Mouse (Mus musculus) E14TG2a.4 (cell line): ENCODE results near the gene Uevld.

Experiments
- H3K27me3 ChIP-seq: 2 replicates; pipeline ENCODE4 v1.6.1; 2014; ENCODE audit warnings: low read length, control low read depth; ENCODE audit not compliant: insufficient read depth
- H3K36me3 ChIP-seq: 2 replicates; pipeline ENCODE4 v1.6.1; 2014; ENCODE audit warnings: low read length, control low read depth; ENCODE audit not compliant: insufficient read depth
- H3K4me1 ChIP-seq: replicated peaks from 2 replicates; pipeline ENCODE4 v1.6.1; 2014; ENCODE audit warnings: low read depth, low read length, control low read depth
- H3K4me3 ChIP-seq: replicated peaks from 2 replicates; pipeline ENCODE4 v1.5.1; 2014; ENCODE audit warnings: mild to moderate bottlenecking, low read length
- H3K9me3 ChIP-seq: 2 replicates; pipeline ENCODE4 v1.6.1; 2014; ENCODE audit warnings: low read length, control low read depth
- CTCF ChIP-seq: conservative IDR thresholded peaks from 2 replicates; pipeline ENCODE4 v1.5.1; 2014; ENCODE audit warnings: low read length
- NANOG ChIP-seq: IDR thresholded peaks from 2 replicates; pipeline ENCODE4 v1.6.1; 2014; ENCODE audit warnings: borderline replicate concordance, low read length, mixed read lengths
- POU5F1 ChIP-seq: IDR thresholded peaks from 2 replicates; pipeline ENCODE4 v1.6.1; 2014; ENCODE audit warnings: low read length, borderline replicate concordance

The Uevld gene

DNA sequence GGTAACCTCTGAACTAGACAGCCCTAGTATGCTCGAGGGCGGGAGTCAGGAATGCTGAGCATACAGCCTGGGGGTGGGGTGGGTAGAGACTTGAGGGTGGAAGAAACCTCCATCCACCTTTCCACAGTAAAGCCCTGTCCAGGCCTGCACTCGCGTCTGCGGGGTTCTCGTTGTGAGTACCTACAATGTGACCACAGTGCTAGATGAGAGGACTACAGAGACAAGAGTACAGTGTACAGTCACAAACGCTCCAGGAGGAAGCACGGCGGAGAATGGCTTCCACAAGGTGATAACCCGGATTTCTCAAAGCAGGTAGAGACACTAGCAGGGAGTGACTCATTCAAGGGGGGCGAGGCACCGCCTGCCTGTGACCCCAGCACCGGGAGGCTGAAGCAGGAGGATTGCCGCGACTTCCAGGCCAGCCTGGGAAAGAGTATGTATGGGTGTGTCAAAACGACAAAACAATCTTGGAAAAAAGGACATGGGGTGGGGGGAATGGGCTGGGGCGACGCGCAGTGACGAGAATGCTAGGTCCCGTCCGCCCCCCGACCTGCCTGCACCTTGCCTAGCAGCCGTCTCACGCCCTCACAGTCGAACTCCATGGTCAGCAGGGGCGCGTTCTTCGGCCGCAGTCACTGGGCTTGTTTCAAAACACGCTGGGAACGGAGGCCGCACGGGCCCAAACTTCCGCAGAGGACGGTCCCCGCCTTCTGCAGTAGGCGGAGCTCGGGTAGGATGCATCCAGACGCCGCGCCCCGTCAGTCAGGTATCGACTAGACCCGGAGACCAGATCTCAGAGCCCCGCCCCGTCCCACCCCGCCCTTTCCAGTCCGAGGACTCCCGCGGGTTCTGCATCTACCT is at the start of gene Uevld:
Gene Uevld, minus strand, starts transcription at position 697 of the 861 bp plus-strand sequence.
- Histone ChIP-seq H3K27me3 (peaks cover 8% of the 10 kb centered on the region; the same call in 1 of the 2 replicates), H3K36me3 (peaks cover 27% of the 10 kb centered on the region), H3K9me3 (no peaks in the 10 kb centered on the region), H3K4me3 (peak within 1 kb of the TSS; percentile 87), H3K4me1 (peaks cover 25% of the 10 kb centered on the region)
- TF ChIP-seq CTCF = no peak
- TF ChIP-seq POU5F1 = no peak
- TF ChIP-seq NANOG = no peak

DNA sequence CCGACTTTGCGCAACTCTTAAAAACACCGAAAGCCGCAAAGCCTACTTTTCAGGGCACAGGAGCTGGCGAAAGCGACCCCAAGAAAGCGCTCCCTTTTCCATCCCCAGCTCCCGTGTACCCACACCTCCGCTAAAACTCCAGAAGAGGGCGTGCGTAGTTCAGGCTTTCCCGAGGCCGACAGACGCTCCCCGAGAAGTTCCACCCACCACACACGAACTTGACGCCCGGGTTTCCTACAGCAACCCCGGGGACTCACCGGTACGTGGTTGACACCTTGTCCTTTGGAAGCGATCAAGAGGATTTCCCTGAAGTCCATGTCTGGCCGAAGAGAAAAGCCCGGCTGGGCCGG is 49.5 kb upstream of the Uevld start:
- H3K4me1 ChIP-seq = peaks cover 41% of the 10 kb centered on the region
- peak overlapping the region; percentile 92 for H3K4me3 ChIP-seq
- H3K36me3 ChIP-seq = no peaks in the 10 kb centered on the region
- no peaks in the 10 kb centered on the region for H3K27me3 ChIP-seq
- TF ChIP-seq NANOG (no peak), CTCF (peak; percentile 30)
- H3K9me3 ChIP-seq = no peaks in the 10 kb centered on the region

- H3K36me3 ChIP-seq = no peaks in the 10 kb centered on the region
- no peaks in the 10 kb centered on the region for H3K27me3 ChIP-seq
- peaks cover 41% of the 10 kb centered on the region for H3K4me1 ChIP-seq
- H3K9me3 ChIP-seq = no peaks in the 10 kb centered on the region
- H3K4me3 ChIP-seq = peak overlapping the region; percentile 92
- TF ChIP-seq CTCF (no peak), NANOG (no peak), POU5F1 (no peak)
These were observed 48.9 kb upstream of the Uevld start for GRCm38 (mm10) chr7:47007109-47007780.

- TF ChIP-seq CTCF = no peak
- no peak for TF ChIP-seq NANOG
- no peak for TF ChIP-seq POU5F1
- no peaks in the 10 kb centered on the region for H3K9me3 ChIP-seq
- peaks cover 13% of the 10 kb centered on the region for H3K36me3 ChIP-seq
- H3K27me3 ChIP-seq = no peaks in the 10 kb centered on the region
- H3K4me3 ChIP-seq = no peak overlapping the region
- peaks cover 30% of the 10 kb centered on the region for H3K4me1 ChIP-seq
These were observed 45.2 kb upstream of the Uevld start for GRCm38 (mm10) chr7:47003411-47004115.

DNA sequence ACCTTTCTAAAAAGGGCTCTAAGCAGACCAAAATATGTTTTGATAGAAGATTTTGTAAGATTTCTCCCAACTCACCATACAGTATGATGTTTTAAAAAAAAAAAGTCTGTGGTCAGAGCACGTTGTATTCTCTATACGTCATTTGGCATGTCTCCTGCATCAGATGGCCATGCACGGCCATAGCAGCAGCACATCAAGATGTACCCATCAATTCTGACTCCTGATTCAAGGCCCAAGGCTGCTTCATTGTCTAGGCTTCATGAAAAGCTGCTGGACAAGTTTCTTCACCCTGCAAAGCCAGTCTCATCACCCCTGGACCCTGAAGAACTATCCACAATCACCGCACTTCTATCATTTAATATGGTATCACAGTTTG is 43.6 kb upstream of the Uevld start:
- no peak overlapping the region for H3K4me3 ChIP-seq
- peaks cover 29% of the 10 kb centered on the region for H3K36me3 ChIP-seq
- H3K4me1 ChIP-seq = peaks cover 33% of the 10 kb centered on the region
- no peaks in the 10 kb centered on the region for H3K9me3 ChIP-seq
- TF ChIP-seq CTCF = no peak
- TF ChIP-seq NANOG = no peak
- TF ChIP-seq POU5F1 = no peak
- H3K27me3 ChIP-seq = no peaks in the 10 kb centered on the region

DNA sequence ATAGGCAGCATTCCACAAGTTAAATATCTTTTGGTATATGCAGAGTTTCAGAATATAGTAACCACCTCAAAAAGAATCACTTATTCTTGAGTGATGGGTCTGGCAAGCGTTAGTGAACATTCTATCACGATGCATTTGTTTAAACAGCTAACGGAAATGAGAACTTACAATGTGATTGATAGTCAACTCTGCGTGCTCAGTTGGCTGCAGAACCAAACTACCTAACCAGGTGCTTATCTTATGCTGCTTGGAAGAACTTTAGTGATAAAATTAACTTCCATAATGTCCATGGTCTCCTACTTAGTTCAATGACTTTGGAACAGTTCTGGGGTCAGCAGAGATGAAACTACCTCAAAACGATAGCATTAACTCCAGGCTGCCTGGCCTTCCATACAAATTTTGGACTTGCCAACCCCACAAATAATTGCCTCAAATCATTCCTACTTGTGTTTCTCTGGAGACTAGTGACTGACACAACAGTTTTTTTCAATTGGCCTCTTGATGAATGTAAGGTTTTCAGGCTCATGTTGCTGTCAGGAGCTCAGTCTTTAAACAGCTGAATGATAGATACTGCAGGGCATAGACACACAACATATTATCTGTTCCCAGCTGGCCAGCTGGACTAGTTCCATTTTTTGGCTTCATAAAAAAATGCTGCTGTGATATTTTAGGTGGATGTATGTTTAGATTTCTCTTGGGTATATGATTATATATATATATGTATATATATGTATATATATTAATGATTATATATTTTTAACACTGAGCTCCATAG is 43.0 kb upstream of the Uevld start:
- H3K27me3 ChIP-seq = no peaks in the 10 kb centered on the region
- TF ChIP-seq NANOG (no peak), CTCF (no peak), POU5F1 (no peak)
- peaks cover 35% of the 10 kb centered on the region for H3K36me3 ChIP-seq
- no peak overlapping the region for H3K4me3 ChIP-seq
- no peaks in the 10 kb centered on the region for H3K9me3 ChIP-seq
- H3K4me1 ChIP-seq = peaks cover 32% of the 10 kb centered on the region

DNA sequence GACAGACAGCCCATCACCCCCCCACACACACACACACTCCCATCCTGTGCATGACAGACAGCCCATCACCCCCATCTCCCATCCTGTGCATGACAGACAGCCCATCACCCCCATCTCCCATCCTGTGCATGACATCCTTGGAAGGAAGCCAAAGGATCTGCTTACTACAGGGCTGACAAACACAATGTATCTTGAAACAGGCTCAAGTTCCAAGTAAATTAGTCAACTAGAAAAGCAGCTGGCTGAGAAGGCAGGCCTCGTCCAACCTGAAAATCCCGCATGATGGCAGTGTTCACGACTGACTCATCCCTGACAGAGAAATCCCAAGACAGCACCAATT is 42.3 kb upstream of the Uevld start:
- Histone ChIP-seq H3K36me3 (peaks cover 42% of the 10 kb centered on the region), H3K4me3 (no peak overlapping the region), H3K9me3 (no peaks in the 10 kb centered on the region), H3K4me1 (peaks cover 32% of the 10 kb centered on the region), H3K27me3 (no peaks in the 10 kb centered on the region)
- TF ChIP-seq NANOG (no peak), POU5F1 (no peak), CTCF (no peak)
